Mouse (Mus musculus): ENCODE data around the gene Acap1. TPM values are rescaled to one million over a fixed set of nuclear protein-coding genes. Genes with fewer than 3 reads are reported as not detected.

Acap1 gene
- polyA plus RNA-seq, 1 experiment from 2014 or later, result 1.6 TPM

GRCm38 (mm10) chr11:69912716-69913530, 17.6 kb upstream of the Acap1 start:
- H3K4me3 ChIP-seq, result peak overlapping the region; percentile 97
- 77% methylated on average over 15 of the region's 15 CpGs for WGBS
- H3K4me1 ChIP-seq, result peaks cover 35% of the 10 kb centered on the region
- no peaks in the 10 kb centered on the region for H3K27me3 ChIP-seq
- H3K27ac ChIP-seq, result peak overlapping the region; percentile 94; the same call in 1 of the 2 replicates
- peak overlapping the region; percentile 91 for H3K9ac ChIP-seq
- no peak for ATAC-seq (ENCODE audit: insufficient number of reproducible peaks, insufficient read depth, low FRiP score, low TSS enrichment, low read depth)
- no peaks in the 10 kb centered on the region for H3K9me3 ChIP-seq
- H3K4me2 ChIP-seq, result peak overlapping the region; percentile 99
- peaks cover 87% of the 10 kb centered on the region for H3K36me3 ChIP-seq

GRCm38 (mm10) chr11:69911701-69912100, 16.4 kb upstream of the Acap1 start:
- no peak overlapping the region for H3K4me2 ChIP-seq
- no peak overlapping the region for H3K4me3 ChIP-seq
- ATAC-seq (ENCODE audit: insufficient number of reproducible peaks, insufficient read depth, low FRiP score, low TSS enrichment, low read depth), result no peak
- no peak overlapping the region for H3K9ac ChIP-seq
- peaks cover 87% of the 10 kb centered on the region for H3K36me3 ChIP-seq
- WGBS, result 88% methylated on average over 6 of the region's 6 CpGs
- no peaks in the 10 kb centered on the region for H3K9me3 ChIP-seq
- H3K27ac ChIP-seq, result no peak overlapping the region
- H3K27me3 ChIP-seq, result no peaks in the 10 kb centered on the region
- peaks cover 31% of the 10 kb centered on the region for H3K4me1 ChIP-seq

GRCm38 (mm10) chr11:69910781-69911560, 15.6 kb upstream of the Acap1 start:
- H3K4me1 ChIP-seq, result peaks cover 27% of the 10 kb centered on the region
- no peak overlapping the region for H3K27ac ChIP-seq
- no peak overlapping the region for H3K4me2 ChIP-seq
- WGBS, result 90% methylated on average over 17 of the region's 17 CpGs
- H3K27me3 ChIP-seq, result no peaks in the 10 kb centered on the region
- no peaks in the 10 kb centered on the region for H3K9me3 ChIP-seq
- no peak overlapping the region for H3K4me3 ChIP-seq
- ATAC-seq (ENCODE audit: insufficient number of reproducible peaks, insufficient read depth, low FRiP score, low TSS enrichment, low read depth), result no peak
- no peak overlapping the region for H3K9ac ChIP-seq
- H3K36me3 ChIP-seq, result peaks cover 87% of the 10 kb centered on the region

GRCm38 (mm10) chr11:69910177-69910576, 14.8 kb upstream of the Acap1 start:
- H3K27ac ChIP-seq, result no peak overlapping the region
- no peak for ATAC-seq (ENCODE audit: insufficient number of reproducible peaks, insufficient read depth, low FRiP score, low TSS enrichment, low read depth)

GRCm38 (mm10) chr11:69909174-69909573, 13.8 kb upstream of the Acap1 start:
- no peak overlapping the region for H3K4me3 ChIP-seq
- peaks cover 9% of the 10 kb centered on the region for H3K4me1 ChIP-seq
- H3K4me2 ChIP-seq, result no peak overlapping the region
- no peaks in the 10 kb centered on the region for H3K9me3 ChIP-seq
- H3K27me3 ChIP-seq, result no peaks in the 10 kb centered on the region
- whole genome bisulfite sequencing, result 87% methylated on average over 5 of the region's 5 CpGs
- H3K9ac ChIP-seq, result no peak overlapping the region
- H3K27ac ChIP-seq, result no peak overlapping the region
- ATAC-seq (ENCODE audit: insufficient number of reproducible peaks, insufficient read depth, low FRiP score, low TSS enrichment, low read depth), result no peak
- peaks cover 93% of the 10 kb centered on the region for H3K36me3 ChIP-seq

More at GRCm38 (mm10) chr11:69910177-69910576, 14.8 kb upstream of the Acap1 start:
- Histone ChIP-seq H3K4me2 (no peak overlapping the region), H3K36me3 (peaks cover 87% of the 10 kb centered on the region), H3K4me1 (peaks cover 19% of the 10 kb centered on the region), H3K27me3 (no peaks in the 10 kb centered on the region), H3K9me3 (no peaks in the 10 kb centered on the region), H3K4me3 (no peak overlapping the region), H3K9ac (no peak overlapping the region)
- whole genome bisulfite sequencing, result 92% methylated on average over 8 of the region's 8 CpGs

- Histone ChIP-seq H3K36me3 (peaks cover 98% of the 10 kb centered on the region), H3K9ac (peak overlapping the region; percentile 40; the same call in 1 of the 2 replicates), H3K4me2 (no peak overlapping the region), H3K9me3 (no peaks in the 10 kb centered on the region), H3K27ac (no peak overlapping the region), H3K4me3 (no peak overlapping the region), H3K4me1 (peaks cover 9% of the 10 kb centered on the region), H3K27me3 (no peaks in the 10 kb centered on the region)
- ATAC-seq (ENCODE audit: insufficient number of reproducible peaks, insufficient read depth, low FRiP score, low TSS enrichment, low read depth), result no peak
- 96% methylated on average over 11 of the region's 11 CpGs for WGBS
Measured at GRCm38 (mm10) chr11:69908645-69909044, 13.3 kb upstream of the Acap1 start.

GRCm38 (mm10) chr11:69904311-69904710, 9.0 kb upstream of the Acap1 start:
- no peaks in the 10 kb centered on the region for H3K27me3 ChIP-seq
- 0 out of 2 replicates have a peak overlapping the region, but pooled peaks have one; percentile 2 for H3K9ac ChIP-seq
- peaks cover 20% of the 10 kb centered on the region for H3K4me1 ChIP-seq
- no peak for ATAC-seq (ENCODE audit: insufficient number of reproducible peaks, insufficient read depth, low FRiP score, low TSS enrichment, low read depth)
- no peak overlapping the region for H3K27ac ChIP-seq
- H3K4me2 ChIP-seq, result no peak overlapping the region
- 95% methylated on average over 9 of the region's 9 CpGs for WGBS
- H3K36me3 ChIP-seq, result peaks cover 62% of the 10 kb centered on the region
- no peak overlapping the region for H3K4me3 ChIP-seq
- H3K9me3 ChIP-seq, result no peaks in the 10 kb centered on the region

- H3K36me3 ChIP-seq, result peaks cover 48% of the 10 kb centered on the region
Measured at GRCm38 (mm10) chr11:69902972-69903371, 7.6 kb upstream of the Acap1 start.

GRCm38 (mm10) chr11:69901993-69902392, 6.7 kb upstream of the Acap1 start:
- 1% methylated on average over 39 of the region's 39 CpGs for WGBS
- H3K9me3 ChIP-seq, result no peaks in the 10 kb centered on the region
- H3K36me3 ChIP-seq, result peaks cover 39% of the 10 kb centered on the region
- peak overlapping the region; percentile 83 for H3K4me2 ChIP-seq
- no peaks in the 10 kb centered on the region for H3K27me3 ChIP-seq
- no peak for ATAC-seq (ENCODE audit: insufficient number of reproducible peaks, insufficient read depth, low FRiP score, low TSS enrichment, low read depth)
- H3K9ac ChIP-seq, result peak overlapping the region; percentile 96
- peaks cover 28% of the 10 kb centered on the region for H3K4me1 ChIP-seq
- peak overlapping the region; percentile 97 for H3K27ac ChIP-seq
- H3K4me3 ChIP-seq, result peak overlapping the region; percentile 78

More at GRCm38 (mm10) chr11:69902972-69903371, 7.6 kb upstream of the Acap1 start:
- peaks cover 28% of the 10 kb centered on the region for H3K4me1 ChIP-seq
- 88% methylated on average over 13 of the region's 13 CpGs for WGBS
- peak overlapping the region; percentile 96 for H3K9ac ChIP-seq
- no peak for ATAC-seq (ENCODE audit: insufficient number of reproducible peaks, insufficient read depth, low FRiP score, low TSS enrichment, low read depth)
- H3K4me3 ChIP-seq, result peak overlapping the region; percentile 78
- H3K27me3 ChIP-seq, result no peaks in the 10 kb centered on the region
- peak overlapping the region; percentile 83 for H3K4me2 ChIP-seq
- no peaks in the 10 kb centered on the region for H3K9me3 ChIP-seq
- no peak overlapping the region for H3K27ac ChIP-seq

GRCm38 (mm10) chr11:69901406-69901846, 6.1 kb upstream of the Acap1 start:
- no peaks in the 10 kb centered on the region for H3K9me3 ChIP-seq
- H3K4me2 ChIP-seq, result peak overlapping the region; percentile 83
- H3K9ac ChIP-seq, result peak overlapping the region; percentile 96
- peaks cover 33% of the 10 kb centered on the region for H3K36me3 ChIP-seq
- peak overlapping the region; percentile 97 for H3K27ac ChIP-seq
- H3K4me1 ChIP-seq, result peaks cover 28% of the 10 kb centered on the region
- WGBS, result under 1% methylated on average over 42 of the region's 42 CpGs
- H3K27me3 ChIP-seq, result no peaks in the 10 kb centered on the region
- peak; percentile 76 for ATAC-seq (ENCODE audit: insufficient number of reproducible peaks, insufficient read depth, low FRiP score, low TSS enrichment, low read depth)
- H3K4me3 ChIP-seq, result peak overlapping the region; percentile 78

GRCm38 (mm10) chr11:69900471-69901405, 5.4 kb upstream of the Acap1 start, which contains the start of the genes 2810408A11Rik and Neurl4:
Gene 2810408A11Rik (minus strand): TSS chr11:69900987.
Gene Neurl4 (plus strand): TSS chr11:69901072.
- Histone ChIP-seq H3K9me3 (no peaks in the 10 kb centered on the region), H3K36me3 (peaks cover 26% of the 10 kb centered on the region), H3K4me1 (peaks cover 28% of the 10 kb centered on the region), H3K4me3 (peak within 1 kb of the TSS; percentile 78), H3K27me3 (no peaks in the 10 kb centered on the region), H3K9ac (peak within 1 kb of the TSS; percentile 96), H3K27ac (peak within 1 kb of the TSS; percentile 97), H3K4me2 (peak within 1 kb of the TSS; percentile 83)
- 0% methylated on average over 38 of the region's 38 CpGs for WGBS
- peak; percentile 92 for ATAC-seq (ENCODE audit: insufficient number of reproducible peaks, insufficient read depth, low FRiP score, low TSS enrichment, low read depth)

Data from embryonic facial prominence, embryonic 13.5 days (tissue).